Mouse (Mus musculus) ZHBTc4 (cell line): ENCODE results near the gene Csnk1g2.

Experiments used
- DNase-seq: peaks from one replicate; pipeline ENCODE4 v3.0.0-alpha.2; 2011; ENCODE audit warnings: low read depth, low spot score

Gene Csnk1g2

GRCm38 (mm10) chr10:80665016-80665380, 42.4 kb downstream of the Csnk1g2 start:
- peak; percentile 79 for DNase-seq

GRCm38 (mm10) chr10:80665459-80665858, 42.8 kb downstream of the Csnk1g2 start:
- DNase-seq, result no peak

GRCm38 (mm10) chr10:80665981-80666733, 43.5 kb downstream of the Csnk1g2 start:
- no peak for DNase-seq

GRCm38 (mm10) chr10:80666837-80667412, 44.3 kb downstream of the Csnk1g2 start:
- no peak for DNase-seq

GRCm38 (mm10) chr10:80668614-80669013, 46.0 kb downstream of the Csnk1g2 start:
- no peak for DNase-seq

GRCm38 (mm10) chr10:80669018-80669417, 46.4 kb downstream of the Csnk1g2 start:
- DNase-seq, result no peak

GRCm38 (mm10) chr10:80669737-80670485, 47.3 kb downstream of the Csnk1g2 start:
- no peak for DNase-seq

GRCm38 (mm10) chr10:80670531-80670930, 47.9 kb downstream of the Csnk1g2 start:
- no peak for DNase-seq

GRCm38 (mm10) chr10:80671251-80671650, 48.6 kb downstream of the Csnk1g2 start:
- DNase-seq, result no peak

- no peak for DNase-seq
Observed at GRCm38 (mm10) chr10:80671936-80672690, 49.5 kb downstream of the Csnk1g2 start.

- no peak for DNase-seq
Observed at GRCm38 (mm10) chr10:80673690-80674089, 51.1 kb downstream of the Csnk1g2 start.

- DNase-seq, result no peak
Observed at GRCm38 (mm10) chr10:80674161-80674711, 51.6 kb downstream of the Csnk1g2 start.

- DNase-seq, result no peak
Observed at GRCm38 (mm10) chr10:80674851-80675404, 52.3 kb downstream of the Csnk1g2 start.

- no peak for DNase-seq
Observed at GRCm38 (mm10) chr10:80675405-80676197, 53.0 kb downstream of the Csnk1g2 start.

- DNase-seq, result peak; percentile 100
Observed at GRCm38 (mm10) chr10:80676198-80676928, 53.7 kb downstream of the Csnk1g2 start.

- no peak for DNase-seq
Observed at GRCm38 (mm10) chr10:80677128-80677875, 54.7 kb downstream of the Csnk1g2 start.

- DNase-seq, result peak; percentile 36
Observed at GRCm38 (mm10) chr10:80677942-80678436, 55.4 kb downstream of the Csnk1g2 start, which contains the start of gene Mknk2. Gene Mknk2 (minus strand): TSS chr10:80678112.

- DNase-seq, result peak; percentile 64
Observed at GRCm38 (mm10) chr10:80678601-80679377, 56.2 kb downstream of the Csnk1g2 start.
